Mouse (Mus musculus) heart, adult 18-20 months (tissue): Measurements from ENCODE around the gene Rbfox1. TPM values are rescaled to one million over a fixed set of nuclear protein-coding genes. Genes with fewer than 3 reads are reported as not detected.

Experiments
- DNase-seq, 2 experiments: peaks; one replicate each; pipeline ENCODE4 v3.0.0; 2021 to 2022; ENCODE audit warnings: mixed read lengths in 1 of 2
- total RNA-seq, 2 experiments: library from RNA; stranded (reverse); gene quantifications; 2 replicates each; pipeline ENCODE4 v1.2.3; 2021

The Rbfox1 gene
- total RNA-seq, 2 experiments from 2014 or later, result 56.9 to 65.4 TPM

DNA sequence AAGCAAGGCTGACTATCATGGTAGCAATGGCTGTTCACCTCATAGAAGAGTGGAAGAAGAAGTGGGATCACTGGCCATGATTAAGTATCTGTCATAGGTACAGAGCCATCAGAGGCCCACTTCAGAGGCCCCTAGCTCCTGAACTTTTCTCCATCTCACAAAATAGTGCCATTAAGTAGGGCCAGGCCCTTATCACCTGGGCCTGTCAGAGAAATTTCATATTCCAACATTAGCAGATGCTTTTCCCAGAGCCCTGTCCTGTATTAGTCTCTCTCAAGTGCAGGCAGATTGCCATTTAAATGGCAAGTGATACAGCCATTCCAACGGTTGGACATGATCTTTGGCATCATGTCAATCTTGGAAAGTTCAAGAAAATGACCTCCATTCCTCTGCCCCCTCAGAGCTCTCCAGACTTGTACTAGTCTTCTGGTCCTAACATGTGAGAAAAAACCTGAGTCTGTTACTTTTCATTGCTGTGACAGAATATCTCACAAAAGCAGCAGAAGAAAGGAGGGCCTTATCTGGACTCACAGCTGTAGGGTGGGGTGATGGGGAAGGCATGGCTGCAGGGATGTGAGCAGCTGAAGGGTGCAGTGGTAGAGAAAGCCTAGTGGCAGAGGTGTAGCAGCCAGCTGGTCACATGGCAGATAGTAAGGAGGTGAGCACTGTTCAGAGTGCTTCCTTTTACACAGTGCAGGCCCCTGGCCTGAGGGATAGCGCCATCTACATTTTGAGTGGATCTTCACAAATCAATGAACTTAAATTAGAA, 210.6 kb downstream of the Rbfox1 start:
- DNase-seq, result no peak

GRCm38 (mm10) chr16:6097244-6098040, 212.3 kb downstream of the Rbfox1 start:
- DNase-seq, result no peak

- no peak for DNase-seq
These were observed 213.0 kb downstream of the Rbfox1 start for GRCm38 (mm10) chr16:6098116-6098515.

DNA sequence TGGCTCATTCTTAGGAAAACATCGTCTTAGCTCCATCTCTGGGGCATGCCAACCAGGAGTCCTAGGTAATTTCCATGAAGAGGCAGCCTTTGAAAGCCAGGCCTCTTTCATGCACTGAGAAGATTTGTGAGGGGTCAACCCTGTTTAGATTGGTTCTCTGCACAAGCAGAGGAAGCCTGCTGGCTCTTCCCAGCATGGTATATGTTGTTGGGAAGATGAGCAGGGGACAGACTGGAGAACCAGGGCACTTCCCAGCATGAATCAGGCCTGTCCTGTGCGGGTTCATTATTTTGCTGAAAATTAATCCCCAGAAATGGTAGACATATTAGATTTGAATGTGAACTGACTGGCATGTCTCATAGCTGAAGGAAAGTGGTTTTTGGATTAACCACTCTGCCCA, 214.4 kb downstream of the Rbfox1 start:
- DNase-seq, result no peak

DNA sequence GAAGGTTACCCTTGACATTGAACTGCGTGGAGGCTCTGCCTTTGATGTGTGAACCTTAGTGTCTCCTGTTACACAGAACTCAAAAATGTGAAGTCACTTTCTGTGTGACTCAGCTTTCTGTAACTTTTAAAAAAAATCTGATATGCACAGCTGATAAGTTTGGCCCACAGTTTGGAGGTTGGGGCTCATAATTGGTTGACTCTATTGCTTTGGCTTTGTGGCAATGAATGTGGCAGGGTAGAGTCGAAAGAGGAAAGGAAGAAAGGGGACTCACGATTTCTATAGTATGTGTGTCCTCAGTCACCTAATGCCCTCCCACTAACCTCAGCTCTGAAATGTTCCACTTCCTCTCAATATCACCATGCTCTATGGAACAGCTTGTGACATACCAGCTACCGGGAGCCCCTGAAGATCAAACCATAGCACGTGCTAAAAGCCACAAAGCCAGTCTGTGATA, 215.3 kb downstream of the Rbfox1 start:
- DNase-seq, result no peak

- DNase-seq, result no peak
These were observed 218.6 kb downstream of the Rbfox1 start for GRCm38 (mm10) chr16:6103713-6104112.

GRCm38 (mm10) chr16:6110121-6110520, 225.0 kb downstream of the Rbfox1 start:
- no peak for DNase-seq

GRCm38 (mm10) chr16:6113836-6114475, 228.8 kb downstream of the Rbfox1 start:
- DNase-seq, result no peak

- no peak for DNase-seq
These were observed 234.3 kb downstream of the Rbfox1 start for GRCm38 (mm10) chr16:6119472-6119871.

DNA sequence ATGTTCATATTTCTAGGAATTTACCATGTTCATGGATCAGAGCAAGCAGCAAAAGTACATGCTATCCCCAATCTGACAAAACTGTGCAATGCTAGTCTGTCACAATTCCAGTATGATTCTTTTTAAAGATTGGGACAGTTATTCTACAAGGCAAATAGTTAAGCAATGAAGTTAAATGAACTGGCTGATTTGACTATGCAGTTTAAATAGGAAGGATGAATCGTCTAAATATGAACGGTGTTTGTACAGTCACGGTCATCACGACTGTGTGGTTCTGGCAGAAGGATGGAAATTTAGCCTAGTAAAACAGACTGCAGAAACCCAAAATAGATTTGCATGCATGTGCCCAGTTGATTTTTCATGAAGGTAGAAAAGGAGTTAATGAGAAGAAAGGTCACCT, 236.1 kb downstream of the Rbfox1 start:
- DNase-seq, result no peak

DNA sequence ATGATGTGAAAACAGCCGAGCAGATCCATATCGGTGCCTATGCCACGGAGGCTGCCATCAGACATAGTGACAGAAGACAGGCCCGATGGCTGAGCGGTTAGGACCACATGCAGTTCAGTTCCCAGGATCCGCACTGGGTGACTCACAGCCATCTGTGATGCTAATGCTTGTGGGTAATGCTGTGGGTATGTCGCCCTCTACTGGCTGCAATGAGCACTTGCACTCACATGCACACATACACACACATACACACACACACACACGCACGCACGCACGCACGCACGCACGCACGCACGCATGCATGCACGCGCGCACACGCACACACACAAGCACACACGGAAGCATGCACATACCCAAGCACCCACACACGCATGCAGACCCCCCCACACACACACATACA, 237.7 kb downstream of the Rbfox1 start:
- no peak for DNase-seq

DNA sequence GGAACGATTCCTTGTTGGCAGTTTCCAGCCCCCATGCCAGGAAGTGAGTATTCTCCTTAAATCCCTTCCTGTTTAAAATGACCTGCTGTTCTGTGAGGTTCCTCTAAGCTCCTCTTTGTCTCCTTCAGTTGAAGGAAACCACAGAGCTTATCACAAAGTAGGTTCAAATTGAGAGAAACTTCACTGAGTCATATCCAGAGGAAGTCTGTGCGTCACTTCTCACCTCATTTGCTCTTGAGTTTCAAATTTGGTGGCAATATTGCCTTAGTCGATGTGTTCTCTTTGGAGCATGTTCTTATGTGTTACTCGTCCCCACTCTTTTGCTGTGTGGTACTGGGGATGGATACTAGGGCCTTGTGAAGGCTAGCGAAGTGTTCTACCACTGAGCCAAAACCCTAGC, 243.2 kb downstream of the Rbfox1 start:
- DNase-seq, result no peak

DNA sequence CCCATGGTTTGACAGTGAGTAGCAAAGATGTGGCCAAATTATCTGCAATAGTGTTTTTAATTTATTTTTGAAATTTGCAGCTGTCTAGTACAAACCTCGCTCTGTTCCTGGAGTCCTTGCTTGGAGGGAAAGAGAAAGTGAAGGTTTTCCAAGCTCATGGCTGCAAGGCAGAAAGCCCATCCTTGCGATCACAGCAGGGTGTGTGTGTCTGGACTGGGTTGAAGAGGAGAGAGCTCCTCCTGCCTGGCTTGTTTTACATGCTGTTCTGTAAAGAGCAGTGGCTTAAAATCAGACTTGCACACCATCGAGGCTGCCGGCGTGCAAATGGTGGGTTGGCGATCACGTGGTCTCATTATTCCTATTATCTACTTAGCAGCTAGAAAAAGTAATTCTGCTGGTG, 249.9 kb downstream of the Rbfox1 start:
- DNase-seq, result no peak

DNA sequence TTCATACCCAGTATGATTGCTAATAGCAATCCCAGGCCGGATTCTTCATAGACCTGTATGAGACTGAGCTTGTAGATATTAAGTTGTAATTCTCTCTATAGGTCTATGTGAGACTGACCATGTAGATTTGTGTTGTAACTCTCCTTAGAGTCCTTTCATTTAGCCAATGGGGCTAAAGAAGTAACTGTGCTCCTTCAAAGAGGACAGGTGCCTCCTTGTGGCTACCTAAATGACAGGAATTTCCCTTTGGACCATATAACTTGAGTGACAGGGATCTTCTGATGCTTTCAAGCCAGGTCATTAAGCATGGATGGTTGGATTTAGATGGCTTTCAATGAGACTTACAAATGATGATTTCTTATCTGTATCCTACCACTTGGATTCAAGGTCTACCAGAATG, 254.3 kb downstream of the Rbfox1 start:
- no peak for DNase-seq

GRCm38 (mm10) chr16:6147957-6148356, 262.8 kb downstream of the Rbfox1 start:
- no peak for DNase-seq

DNA sequence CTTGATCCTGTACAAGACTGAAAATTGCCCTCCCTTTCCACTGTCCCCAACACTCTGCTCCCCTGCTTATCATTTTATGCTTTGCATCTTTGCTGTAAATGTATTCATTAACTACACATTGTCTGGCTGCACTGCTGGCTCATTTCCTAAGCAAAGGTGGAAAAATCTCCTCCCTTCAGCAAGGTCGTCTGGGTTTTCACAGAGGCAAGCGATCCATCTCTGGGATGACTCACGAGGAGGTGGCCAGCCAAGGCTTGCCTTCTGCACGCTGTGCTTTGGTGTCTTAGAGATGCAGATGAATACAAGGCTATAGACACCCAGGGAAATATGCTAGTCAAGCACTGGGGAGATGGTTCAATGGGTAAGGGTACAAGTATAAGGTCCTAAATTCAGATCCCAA, 264.2 kb downstream of the Rbfox1 start:
- DNase-seq, result no peak

DNA sequence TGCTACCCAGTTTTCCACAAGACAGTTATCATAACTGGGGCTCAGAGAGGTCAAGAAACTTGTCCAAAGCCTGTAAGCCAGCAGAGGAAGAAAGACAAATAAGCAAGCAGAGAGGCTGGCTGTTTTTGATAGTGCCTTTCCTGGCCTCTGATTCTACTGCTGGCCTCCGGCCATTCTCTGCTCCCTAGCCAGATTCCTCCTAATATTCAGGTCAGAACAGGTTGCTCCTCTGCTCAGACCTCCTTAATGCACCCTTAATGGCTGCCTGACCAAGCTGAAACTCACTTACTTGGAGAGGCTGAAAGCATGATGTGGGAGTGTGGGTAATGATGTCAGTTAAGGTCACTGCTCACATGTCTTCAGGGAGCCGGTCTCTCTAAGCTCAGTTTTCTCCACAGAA, 270.4 kb downstream of the Rbfox1 start:
- peak in 1 of 2 experiments; percentile 6 for DNase-seq

DNA sequence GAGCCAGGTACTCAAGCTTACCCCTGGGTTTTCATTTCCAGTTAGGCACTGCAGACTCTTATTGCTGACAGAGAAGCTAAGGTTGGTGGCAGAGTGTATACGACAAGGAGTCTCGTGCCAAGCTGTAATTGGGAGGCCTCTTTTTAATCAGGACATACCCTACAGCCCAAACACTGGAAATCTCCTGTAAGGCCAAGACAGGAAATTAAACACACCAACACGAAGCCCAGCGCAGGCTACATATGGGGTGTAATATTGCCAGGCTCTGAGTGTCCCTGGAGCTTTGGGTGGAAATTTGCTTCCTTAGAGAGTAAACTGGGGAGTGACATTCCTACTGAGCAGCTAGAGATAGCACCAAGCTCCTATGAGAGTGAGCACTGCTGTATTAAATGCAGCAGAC, 279.3 kb downstream of the Rbfox1 start:
- DNase-seq, result no peak

GRCm38 (mm10) chr16:6169346-6169745, 284.2 kb downstream of the Rbfox1 start:
- no peak for DNase-seq

DNA sequence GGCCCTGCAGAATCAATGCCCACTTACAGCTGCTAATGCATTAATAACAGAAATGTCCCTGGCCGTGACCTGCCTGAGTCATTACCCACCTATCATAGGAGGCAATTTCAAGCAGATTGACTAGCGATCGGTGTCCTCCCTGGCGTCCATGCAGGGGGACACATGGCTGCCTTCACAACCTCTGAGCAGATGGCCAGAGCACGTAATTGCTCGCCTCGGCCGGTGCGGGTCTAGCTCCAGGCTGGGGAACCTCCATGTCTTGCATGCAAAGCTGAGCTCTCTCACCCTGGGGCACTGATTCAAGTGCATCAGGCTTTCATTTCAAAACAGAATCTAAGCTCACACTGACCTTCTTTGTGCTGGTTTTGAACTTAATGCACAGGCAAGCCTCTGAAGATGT, 295.7 kb downstream of the Rbfox1 start:
- no peak for DNase-seq

DNA sequence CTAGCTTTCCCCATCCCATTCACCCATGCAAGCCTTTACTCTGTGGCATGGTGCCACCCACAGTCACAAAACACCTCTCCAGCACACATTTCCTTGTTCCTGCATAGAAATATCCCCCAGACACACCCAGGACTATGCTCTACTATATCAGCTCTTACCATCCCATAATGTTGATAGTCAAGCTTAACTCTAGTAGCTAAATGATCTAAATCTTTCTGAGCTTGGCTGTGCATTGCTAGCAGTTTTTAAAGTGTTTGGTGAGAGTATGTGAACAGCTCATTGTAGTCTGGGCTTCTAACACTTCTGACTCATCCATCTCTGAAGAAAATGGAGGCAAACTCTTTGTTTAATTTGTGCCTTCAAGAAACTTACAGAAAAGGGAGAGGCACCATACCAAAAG, 297.2 kb downstream of the Rbfox1 start:
- no peak for DNase-seq

GRCm38 (mm10) chr16:6192358-6192757, 307.2 kb downstream of the Rbfox1 start:
- DNase-seq, result no peak

GRCm38 (mm10) chr16:6206431-6206830, 321.3 kb downstream of the Rbfox1 start:
- DNase-seq, result no peak
